Mouse (Mus musculus): ENCODE measurements around the gene Ccr10.

The Ccr10 gene

GRCm38 (mm10) chr11:101174851-101175628 is at the start of gene Ccr10:
Gene Ccr10, minus strand, starts transcription at chr11:101175443.
- DNase-seq = no peak

DNA sequence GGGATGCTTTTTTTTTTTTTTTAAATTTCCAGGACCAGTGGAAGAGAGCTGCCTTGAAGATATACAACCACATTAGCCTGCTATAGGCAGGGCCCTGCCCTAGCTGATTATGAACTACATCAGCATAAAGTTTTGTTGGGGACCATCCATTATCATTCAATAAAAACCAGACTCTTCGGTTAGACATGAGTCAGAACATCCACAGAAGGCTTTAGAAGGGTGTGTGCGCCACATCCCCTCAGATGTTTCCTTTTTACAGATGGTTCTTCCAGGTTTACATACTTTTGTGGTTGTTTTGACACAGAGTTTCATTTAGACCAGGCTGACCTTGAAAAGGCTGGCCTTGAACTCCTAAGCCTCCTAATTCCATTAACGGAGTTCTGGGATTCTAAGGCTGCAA is 49.1 kb upstream of the Ccr10 start:
- DNase-seq = no peak

GRCm38 (mm10) chr11:101221306-101221986 is 46.2 kb upstream of the Ccr10 start:
- no peak for DNase-seq

- no peak for DNase-seq
These were observed 45.6 kb upstream of the Ccr10 start for GRCm38 (mm10) chr11:101220853-101221252.

DNA sequence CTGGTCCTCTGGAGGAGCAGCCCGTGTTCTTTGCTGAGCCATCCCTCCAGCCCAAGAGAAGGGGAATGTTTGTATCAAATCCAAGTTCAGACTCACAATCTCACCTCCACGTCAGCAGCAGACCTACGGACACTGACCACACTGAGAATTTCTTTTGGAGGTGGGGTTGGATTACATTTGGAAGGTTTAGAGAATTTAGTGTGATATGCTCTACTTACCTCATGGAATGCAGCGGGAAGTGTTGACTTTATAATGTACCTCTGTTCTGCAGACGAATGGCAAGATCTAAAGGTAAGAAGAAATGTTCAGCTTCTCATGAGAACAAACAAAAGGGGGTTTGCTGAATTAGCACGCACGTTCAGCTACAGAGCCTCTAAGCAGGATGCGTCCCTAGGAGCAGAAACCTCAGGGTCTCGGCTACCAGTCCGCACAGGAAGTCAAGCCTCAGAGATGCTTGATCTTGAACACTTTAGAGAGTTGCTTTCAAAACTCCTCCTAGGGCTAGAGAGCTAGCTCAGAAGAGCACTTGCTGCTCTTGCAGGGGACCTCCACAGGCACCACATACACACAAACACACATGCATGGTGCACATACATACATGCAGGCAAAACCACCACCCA is 43.3 kb upstream of the Ccr10 start:
- DNase-seq = peak; percentile 65

DNA sequence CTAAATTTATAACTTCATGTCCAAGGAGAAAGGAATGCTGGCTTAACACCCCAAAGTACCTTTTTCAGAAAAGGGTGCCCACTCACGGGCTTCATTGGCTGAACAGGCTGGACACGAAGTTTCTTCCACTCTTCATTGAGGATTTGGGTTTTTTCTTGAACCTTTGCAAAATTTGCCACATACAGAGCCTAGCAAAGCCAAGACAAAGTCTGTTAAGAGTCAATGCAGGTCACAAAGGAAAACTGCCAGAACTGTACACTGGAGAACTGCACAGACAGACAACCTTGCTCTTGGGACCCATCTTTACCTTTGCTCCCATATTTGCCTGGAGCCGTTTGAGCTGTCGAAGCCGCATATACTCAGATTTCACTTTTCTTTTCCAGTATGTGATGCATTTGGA is 41.7 kb upstream of the Ccr10 start:
- DNase-seq = no peak

GRCm38 (mm10) chr11:101211970-101212369 is 36.7 kb upstream of the Ccr10 start:
- DNase-seq = peak; percentile 54

DNA sequence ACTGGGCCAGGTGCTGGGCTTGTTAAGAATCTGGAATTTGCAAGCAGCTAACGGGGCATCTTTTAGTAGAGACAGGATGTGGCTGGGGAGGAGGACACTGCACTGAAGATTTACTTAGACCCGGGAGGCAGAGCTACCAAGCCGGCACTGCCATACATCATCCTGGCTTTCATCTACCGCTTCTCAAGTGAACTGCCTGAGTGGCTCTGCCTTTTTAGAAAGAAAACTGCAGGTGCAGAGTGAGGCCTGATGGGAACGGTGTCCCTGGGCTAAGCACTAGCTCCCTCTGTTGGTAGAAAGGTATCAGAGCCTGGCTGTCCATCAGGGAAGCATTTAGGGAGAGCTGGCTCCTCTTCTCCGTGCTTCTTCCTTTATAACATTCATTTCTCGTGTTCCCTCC is 25.7 kb upstream of the Ccr10 start:
- peak; percentile 81 for DNase-seq

- no peak for DNase-seq
These were observed 24.3 kb upstream of the Ccr10 start for GRCm38 (mm10) chr11:101199555-101199954.

GRCm38 (mm10) chr11:101196175-101196574 is 20.9 kb upstream of the Ccr10 start:
- peak; percentile 32 for DNase-seq

DNA sequence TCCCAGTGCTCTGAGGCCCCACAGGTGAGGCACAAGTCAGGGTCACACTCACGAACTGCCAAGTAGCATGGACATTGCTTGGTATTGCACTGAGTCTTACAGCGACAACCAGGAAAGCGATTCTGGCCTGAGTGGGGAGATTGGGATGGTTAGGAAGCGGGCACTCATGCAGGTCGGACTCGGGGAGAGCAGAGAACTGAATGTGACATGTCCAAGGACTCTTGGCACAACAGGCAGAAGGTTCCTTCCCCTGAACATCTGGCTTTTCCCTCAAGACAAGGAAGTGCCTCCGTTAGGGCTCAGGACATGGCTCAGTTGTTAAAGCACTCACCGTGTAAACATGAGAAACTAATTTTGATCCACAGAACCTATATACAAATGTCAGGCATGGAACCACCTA is 20.3 kb upstream of the Ccr10 start:
- DNase-seq = no peak

DNA sequence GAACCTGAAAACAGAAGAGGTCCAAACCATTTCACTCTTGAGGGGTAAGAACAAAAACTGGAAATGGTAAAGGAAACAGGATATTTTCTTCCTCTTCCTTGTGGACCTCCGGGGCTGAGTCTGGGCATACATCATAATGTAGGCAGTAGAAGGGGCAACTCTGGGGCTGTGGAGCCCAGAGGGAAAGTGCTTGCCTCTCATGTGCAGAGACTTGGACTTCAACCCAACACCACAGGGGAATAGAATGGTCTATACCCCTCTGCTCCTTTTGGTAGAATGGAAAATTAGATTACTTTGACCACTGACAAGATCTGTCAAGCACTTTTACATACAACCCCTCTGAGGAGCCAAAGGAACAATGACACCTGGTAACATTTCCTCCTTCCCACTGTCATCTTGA is 19.9 kb upstream of the Ccr10 start:
- DNase-seq = no peak

GRCm38 (mm10) chr11:101194643-101195042 is 19.4 kb upstream of the Ccr10 start:
- peak; percentile 50 for DNase-seq

- no peak for DNase-seq
These were observed 18.9 kb upstream of the Ccr10 start for GRCm38 (mm10) chr11:101194137-101194536.

DNA sequence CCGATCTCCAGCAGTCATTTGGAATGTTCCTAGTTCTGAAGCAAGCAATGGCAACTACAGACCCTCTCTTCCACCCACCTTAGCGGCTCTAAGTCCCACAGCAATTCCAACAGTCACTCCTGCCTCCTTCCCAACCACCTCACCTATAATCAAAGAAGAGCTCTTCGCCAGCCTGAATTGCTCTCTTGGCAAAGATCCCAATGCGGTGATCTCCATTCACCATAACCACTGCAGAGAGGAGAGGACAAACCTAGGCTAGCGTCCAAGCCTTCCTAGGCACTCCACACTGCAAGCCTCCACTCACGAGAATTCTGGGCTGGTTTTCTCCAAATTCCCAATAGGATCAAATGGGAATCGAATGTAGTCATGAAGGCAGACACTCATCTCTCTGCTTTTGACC is 17.8 kb upstream of the Ccr10 start:
- DNase-seq = no peak

DNA sequence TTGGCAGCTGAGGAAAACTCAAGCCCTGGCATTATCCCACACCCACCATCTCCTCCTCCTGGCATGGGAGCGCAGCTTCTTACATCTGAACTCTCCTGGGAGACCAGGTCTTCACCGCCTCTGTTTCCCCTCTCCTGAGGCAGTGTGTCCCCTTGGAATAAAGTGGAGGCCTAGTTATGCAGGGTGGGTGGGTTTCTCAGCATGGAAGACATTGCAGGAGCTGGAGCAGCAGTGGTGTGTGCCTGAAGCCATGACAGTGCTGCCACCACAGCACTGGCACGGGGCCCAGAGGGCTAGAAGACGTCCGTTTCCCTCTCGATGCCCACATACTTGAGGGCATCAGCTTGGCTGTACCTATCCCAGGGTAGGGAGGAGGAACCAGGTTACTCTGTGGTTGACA is 17.4 kb upstream of the Ccr10 start:
- DNase-seq = no peak

DNA sequence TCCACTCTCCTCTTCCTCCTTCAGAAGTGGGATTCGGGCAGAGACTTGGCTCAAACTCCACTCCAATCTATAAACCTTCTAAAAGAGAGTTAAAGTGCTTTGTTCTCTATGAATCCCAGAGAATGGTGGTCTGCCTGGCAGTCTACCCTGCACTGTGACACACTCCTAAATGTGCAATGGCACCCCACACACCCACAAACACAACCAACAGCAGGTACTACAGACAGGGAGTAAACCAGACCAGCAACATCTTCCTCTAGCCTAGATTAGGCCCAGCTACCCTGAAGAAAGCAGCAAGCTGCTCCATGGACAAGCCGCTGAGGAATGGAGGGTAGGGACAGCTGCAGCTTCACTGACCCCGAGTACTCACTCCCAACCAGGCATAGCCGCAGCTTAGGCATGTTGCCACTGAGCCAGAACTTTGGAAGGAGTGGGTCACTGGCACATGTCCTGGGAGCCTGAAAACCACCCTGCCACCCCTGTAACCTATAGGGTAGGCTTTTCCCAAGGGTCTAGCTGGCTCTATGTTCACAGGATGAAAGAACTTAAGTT is 16.8 kb upstream of the Ccr10 start:
- DNase-seq = no peak

DNA sequence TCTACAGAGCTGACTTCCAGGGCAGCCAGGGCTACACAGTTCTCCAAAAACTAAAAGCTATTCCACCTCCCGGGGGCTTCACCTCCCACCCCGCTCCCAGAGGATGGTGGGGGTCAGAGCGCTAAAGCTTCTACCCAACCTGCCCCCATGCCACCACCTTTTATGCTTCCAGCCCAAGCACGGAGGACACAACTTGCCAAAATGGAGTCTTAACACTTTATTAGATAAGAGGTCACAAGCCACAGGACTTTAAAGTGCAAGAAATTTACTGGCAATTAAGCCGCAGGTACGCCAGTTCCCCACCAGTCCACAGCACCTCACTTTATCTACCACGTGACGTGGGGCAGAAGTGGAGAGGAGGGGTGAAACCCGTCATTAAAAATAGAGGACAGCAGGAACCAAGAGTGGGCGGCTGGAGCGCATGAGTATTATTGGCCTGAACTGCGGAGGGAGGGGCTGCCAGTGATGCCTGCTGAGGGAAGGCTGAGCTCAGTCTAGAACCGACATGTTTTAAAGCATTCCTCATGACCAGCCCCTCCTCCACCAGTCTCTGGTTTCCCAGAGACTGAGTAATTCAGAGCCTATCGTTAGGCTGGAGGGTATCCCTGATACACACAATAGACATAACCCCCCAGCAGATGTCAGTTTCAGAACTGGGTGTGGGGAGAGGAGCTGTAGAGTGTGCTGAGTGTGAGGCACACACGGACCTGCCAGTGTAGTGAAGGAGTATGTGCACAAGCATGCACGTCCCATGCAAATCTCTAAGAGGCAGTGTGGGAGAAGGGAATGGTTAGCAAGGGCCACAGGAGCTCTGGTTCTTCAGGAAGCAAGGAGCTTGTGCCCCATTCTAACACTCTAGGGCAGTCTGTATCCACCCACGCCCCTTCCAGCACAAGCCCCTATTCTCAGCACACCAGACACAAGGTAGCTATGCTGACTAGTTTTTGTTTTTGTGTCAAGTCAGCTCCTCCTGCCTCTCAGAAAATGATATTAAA is 16.0 kb upstream of the Ccr10 start:
- no peak for DNase-seq

DNA sequence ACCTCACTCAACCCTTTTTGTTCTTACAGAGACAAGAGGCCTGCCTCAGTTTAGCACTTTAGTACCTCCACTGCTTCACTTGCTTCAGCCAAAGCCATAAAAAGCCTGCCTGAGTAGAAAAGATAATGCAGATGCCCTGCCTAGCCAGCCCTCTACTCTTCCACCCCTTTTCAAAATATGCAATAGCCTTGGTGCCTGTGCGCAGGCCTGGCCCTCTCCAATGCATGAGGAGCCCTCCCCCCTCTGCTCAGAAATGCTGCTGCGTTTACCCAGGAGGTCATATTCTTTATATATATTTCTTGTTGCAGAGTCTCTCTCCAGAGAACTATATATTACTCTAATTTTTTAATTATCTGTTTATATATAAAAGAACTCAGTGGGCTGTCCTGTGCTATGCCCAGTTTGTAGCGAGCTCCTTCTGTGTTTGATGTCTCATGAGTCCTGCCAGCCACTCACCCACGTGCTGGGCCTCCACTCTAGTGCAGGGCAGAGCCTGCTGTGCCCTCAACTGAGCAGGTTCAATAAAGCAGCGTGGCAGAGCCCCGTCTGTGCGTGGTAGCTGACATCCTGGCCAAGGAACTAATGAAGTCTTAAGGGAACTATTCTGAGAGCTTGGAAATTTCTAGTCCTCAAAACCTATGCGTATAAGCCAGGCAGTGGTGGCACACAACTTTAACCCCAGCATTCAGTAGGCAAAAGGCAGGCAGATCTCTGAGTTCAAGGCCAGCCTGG is 15.1 kb upstream of the Ccr10 start:
- no peak for DNase-seq

DNA sequence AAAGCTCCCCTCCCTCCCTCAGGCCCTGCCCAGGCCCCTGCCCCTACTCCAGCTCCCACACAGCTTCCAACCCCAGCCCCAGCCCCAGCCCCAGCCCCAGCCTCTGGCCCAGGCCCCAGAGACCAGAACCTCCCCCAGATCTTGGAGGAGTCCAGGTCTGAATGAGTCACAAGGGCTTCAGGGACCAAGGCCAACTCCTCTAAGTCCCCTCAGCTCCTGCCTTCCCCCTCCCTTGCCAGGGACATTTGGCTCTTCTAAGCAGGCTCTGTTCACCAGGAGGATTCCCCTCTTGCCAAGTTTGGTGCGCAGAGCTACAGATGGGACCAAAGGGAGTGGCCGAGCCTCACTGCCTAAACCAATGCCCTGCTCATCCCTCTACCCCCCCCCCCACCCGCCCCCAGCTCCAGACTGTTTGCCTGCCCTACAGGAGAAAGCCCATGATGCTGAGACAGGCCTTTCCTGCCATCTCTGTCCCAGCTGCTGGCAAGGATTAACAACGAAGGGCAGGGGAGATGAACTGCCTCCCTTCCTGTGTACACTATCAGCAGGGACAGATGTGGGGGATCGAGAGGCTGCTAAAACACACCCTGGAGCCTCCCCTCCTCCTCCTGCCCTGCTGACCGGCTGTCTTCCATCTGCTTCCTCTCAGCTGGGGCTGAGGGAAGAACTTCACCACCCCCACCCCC is 14.4 kb upstream of the Ccr10 start:
- no peak for DNase-seq

GRCm38 (mm10) chr11:101188166-101188805 is 13.0 kb upstream of the Ccr10 start:
- DNase-seq = no peak
